Mouse (Mus musculus) stomach, embryonic 16.5 days (tissue): Measurements from ENCODE around the gene Hfe. TPM values are rescaled to one million over a fixed set of nuclear protein-coding genes. Genes with fewer than 3 reads are reported as not detected.

Source experiments
- microRNA-seq: library from miRNA; unstranded; fragments of <30 nt; microRNA quantifications from one replicate; pipeline ENCODE4, GENCODE M21; 2016
- polyA plus RNA-seq: library from polyadenylated mRNA; unstranded; fragments of >200 nt; fragmentation: Nextera tagmentation; extraction: Ambion mirVana; gene quantifications from 2 replicates; pipeline ENCODE4 v1.2.1, GENCODE M21; 2015

Hfe gene
- polyA plus RNA-seq, 1 experiment from 2014 or later: 9.6 TPM

Small RNA genes within 50 kb of the gene (microRNA-seq; reads per million reads assigned to microRNA genes)
- gene Gm44314 (not detected), gene Gm44350 (not detected), gene Gm44484 (not detected)

Other genes starting within 250 kb of the Hfe start
- 0.21 and 0.22 TPM in 2 replicates for gene Btn1a1, start 245.0 kb downstream of the Hfe start, polyA plus RNA-seq
- 0.14 and 0.28 TPM in 2 replicates for gene Btn2a2, start 222.0 kb downstream of the Hfe start, polyA plus RNA-seq
- 5.7 and 6.3 TPM in 2 replicates for gene Hist1h4h, start 179.8 kb downstream of the Hfe start, polyA plus RNA-seq
- 0.74 and 3.1 TPM in 2 replicates for gene Hist1h2af, start 176.9 kb downstream of the Hfe start, polyA plus RNA-seq
- 4.7 and 6.1 TPM in 2 replicates for gene Hist1h3g, start 175.4 kb downstream of the Hfe start, polyA plus RNA-seq
- gene Hist1h2bh, start 167.5 kb downstream of the Hfe start, polyA plus RNA-seq: 1.1 and 1.4 TPM in 2 replicates
- 0.81 and 0.90 TPM in 2 replicates for gene Hist1h3f, start 166.8 kb downstream of the Hfe start, polyA plus RNA-seq
- 1.6 TPM in 1 of 2 replicates, not detected in the other for gene Hist1h4f, start 159.2 kb downstream of the Hfe start, polyA plus RNA-seq
- gene Hist1h1d, start 157.6 kb downstream of the Hfe start, polyA plus RNA-seq: 0.67 and 0.93 TPM in 2 replicates
- 2.8 and 3.6 TPM in 2 replicates for gene Hist1h3e, start 148.5 kb downstream of the Hfe start, polyA plus RNA-seq
- gene Hist1h2ae, start 139.6 kb downstream of the Hfe start, polyA plus RNA-seq: 34.0 and 56.1 TPM in 2 replicates
- gene Hist1h2bg, start 139.5 kb downstream of the Hfe start, polyA plus RNA-seq: 16.8 and 17.5 TPM in 2 replicates
- gene Hist1h2bf, start 136.7 kb downstream of the Hfe start, polyA plus RNA-seq: 1.7 and 3.0 TPM in 2 replicates
- 2.5 TPM in 2 replicates for gene Hist1h2ad, start 136.5 kb downstream of the Hfe start, polyA plus RNA-seq
- 6.3 and 6.5 TPM in 2 replicates for gene Hist1h3d, start 135.1 kb downstream of the Hfe start, polyA plus RNA-seq
- 60.7 and 86.3 TPM in 2 replicates for gene Hist1h4d, start 129.3 kb downstream of the Hfe start, polyA plus RNA-seq
- gene Hist1h2be, start 89.7 kb downstream of the Hfe start, polyA plus RNA-seq: 2.8 and 3.0 TPM in 2 replicates
- 11.3 and 16.6 TPM in 2 replicates for gene Hist1h1e, start 88.3 kb downstream of the Hfe start, polyA plus RNA-seq
- 1.7 TPM in 2 replicates for gene Hist1h2ac, start 26.9 kb downstream of the Hfe start, polyA plus RNA-seq
- 101 and 102 TPM in 2 replicates for gene Hist1h2bc, start 26.7 kb downstream of the Hfe start, polyA plus RNA-seq
- 0.14 TPM in 1 of 2 replicates, not detected in the other for gene Hist1h1t, start 15.0 kb downstream of the Hfe start, polyA plus RNA-seq
- 4.5 and 4.8 TPM in 2 replicates for gene Hist1h4c, start 12.4 kb downstream of the Hfe start, polyA plus RNA-seq
- 53.4 and 58.0 TPM in 2 replicates for gene Hist1h1c, start 28.0 kb upstream of the Hfe start, polyA plus RNA-seq
- 3.1 and 3.7 TPM in 2 replicates for gene Hist1h3c, start 34.7 kb upstream of the Hfe start, polyA plus RNA-seq
- gene Hist1h2bb, start 35.9 kb upstream of the Hfe start, polyA plus RNA-seq: 1.00 and 2.9 TPM in 2 replicates
- 16.2 and 26.2 TPM in 2 replicates for gene Hist1h2ab, start 40.3 kb upstream of the Hfe start, polyA plus RNA-seq
- 7.0 and 7.5 TPM in 2 replicates for gene Hist1h3b, start 41.4 kb upstream of the Hfe start, polyA plus RNA-seq
- gene Hist1h4b, start 46.2 kb upstream of the Hfe start, polyA plus RNA-seq: 1.2 and 3.7 TPM in 2 replicates
- 0.28 and 1.5 TPM in 2 replicates for gene Hist1h4a, start 50.4 kb upstream of the Hfe start, polyA plus RNA-seq
- 2.0 and 3.5 TPM in 2 replicates for gene Hist1h3a, start 51.5 kb upstream of the Hfe start, polyA plus RNA-seq
- 1.3 TPM in 2 replicates for gene Hist1h1a, start 52.8 kb upstream of the Hfe start, polyA plus RNA-seq
- gene Trim38, start 59.1 kb upstream of the Hfe start, polyA plus RNA-seq: not detected in 2 replicates
- gene Slc17a2, start 96.1 kb upstream of the Hfe start, polyA plus RNA-seq: 0.06 and 0.11 TPM in 2 replicates
- gene Slc17a3, start 128.6 kb upstream of the Hfe start, polyA plus RNA-seq: 0.27 and 0.41 TPM in 2 replicates
- gene Slc17a1, start 156.9 kb upstream of the Hfe start, polyA plus RNA-seq: 0.22 TPM in 1 of 2 replicates, not detected in the other
- 2.7 and 3.1 TPM in 2 replicates for gene Slc17a4, start 204.2 kb upstream of the Hfe start, polyA plus RNA-seq
- not detected in 2 replicates for gene Hist1h2ba, start 223.3 kb upstream of the Hfe start, polyA plus RNA-seq
- not detected in 2 replicates for gene Hist1h2aa, start 223.6 kb upstream of the Hfe start, polyA plus RNA-seq